Mouse (Mus musculus) thymus, adult 2 months (tissue): ENCODE data around the gene Apba2.

Source experiments
- CTCF ChIP-seq: fragments of 200-500 bp; IDR thresholded peaks from 2 replicates; pipeline ENCODE4 v1.5.1; 2012; ENCODE audit warnings: mild to moderate bottlenecking, control low read depth, low read length, moderate library complexity, borderline replicate concordance; ENCODE audit not compliant: control insufficient read depth, poor library complexity, insufficient read depth; ENCODE audit errors: extremely low read depth
- POLR2A ChIP-seq: fragments of 200-500 bp; IDR thresholded peaks from 2 replicates; pipeline ENCODE4 v1.6.1; 2012; ENCODE audit warnings: mild to moderate bottlenecking, low read length, control low read depth, moderate library complexity; ENCODE audit not compliant: control insufficient read depth, poor library complexity, insufficient read depth; ENCODE audit errors: extremely low read depth

GRCm38 (mm10) chr7:64791145-64791544 lies 289.6 kb downstream of the Apba2 start:
- TF ChIP-seq POLR2A (no peak), CTCF (no peak)
